Comparison of ENCODE assay signal across 16 mouse cellular contexts in genomic region chrX:143216626-143217025, GRCm38 (mm10).
"Had no signal": no experiment of that assay in that cellular context is flagged by ENCODE, and none has a peak within 500 bp of the region (broad histone marks: within the 10 kb centered on the region; RNA-seq: fewer than 3 reads in every experiment).

No protein-coding gene starts in this region.

- H3K36me3 ChIP-seq: neural tube, embryonic 13.5 days; neural tube, embryonic 15.5 days; stomach, embryonic 15.5 days had no signal

- H3K9ac ChIP-seq: neural tube, embryonic 13.5 days; neural tube, embryonic 15.5 days; stomach, embryonic 15.5 days had no signal

- H3K27ac ChIP-seq: neural tube, embryonic 13.5 days; neural tube, embryonic 15.5 days; stomach, embryonic 15.5 days; stomach, postnatal 0 days had no signal

- H3K4me3 ChIP-seq: neural tube, embryonic 13.5 days; neural tube, embryonic 15.5 days; stomach, embryonic 15.5 days had no signal

- H3K4me2 ChIP-seq: neural tube, embryonic 13.5 days; neural tube, embryonic 15.5 days; stomach, embryonic 15.5 days had no signal

- H3K4me1 ChIP-seq: neural tube, embryonic 13.5 days; neural tube, embryonic 15.5 days; stomach, embryonic 15.5 days had no signal

- H3K9me3 ChIP-seq: neural tube, embryonic 13.5 days; neural tube, embryonic 15.5 days; stomach, embryonic 15.5 days had no signal

- H3K27me3 ChIP-seq: neural tube, embryonic 13.5 days; neural tube, embryonic 15.5 days had no signal

- DNase-seq: retina, postnatal 1 day; right cerebral cortex, adult 18-20 months; right cerebral cortex, postnatal 14 days; right cerebral cortex, postnatal 25 days; right cerebral cortex, postnatal 4 days; spleen, adult 18-20 months; thymus, adult 18-20 months; thymus, adult 2 months; thymus, postnatal 14 days; thymus, postnatal 25 days; thymus, postnatal 36 days; thymus, postnatal 4 days had no signal
